Mouse (Mus musculus) hindbrain, embryonic 13.5 days (tissue): ENCODE data around the gene Csf2rb2. TPM values are rescaled to one million over a fixed set of nuclear protein-coding genes. Genes with fewer than 3 reads are reported as not detected.
"Not testable (repeated sequence)": the region's sequence is repeated elsewhere in the genome, so short reads cannot be mapped to it uniquely, and the experiment has no call there.

ENCODE experiments used
- ATAC-seq: fragments of 200-750 bp; cut with Nextera tagmentation; 2 replicates; pipeline ENCODE4 v1.8.0; 2017; ENCODE audit warnings: moderate TSS enrichment; ENCODE audit not compliant: low FRiP score
- H3K27ac ChIP-seq: fragments of 300-500 bp; sonication (generic); 2 replicates; pipeline ENCODE4 v1.5.1; 2015; ENCODE audit warnings: inconsistent platforms, mild to moderate bottlenecking, moderate library complexity
- H3K27me3 ChIP-seq: fragments of 300-500 bp; sonication (generic); 2 replicates; pipeline ENCODE4 v1.6.1; 2015; ENCODE audit warnings: mild to moderate bottlenecking, inconsistent platforms
- H3K36me3 ChIP-seq: fragments of 300-500 bp; sonication (generic); 2 replicates; pipeline ENCODE4 v1.6.1; 2015; ENCODE audit warnings: mild to moderate bottlenecking, inconsistent platforms
- H3K4me1 ChIP-seq: fragments of 300-500 bp; sonication (generic); replicated peaks from 2 replicates; pipeline ENCODE4 v1.6.1; 2015; ENCODE audit warnings: inconsistent platforms
- H3K4me2 ChIP-seq: fragments of 300-500 bp; sonication (generic); 2 replicates; pipeline ENCODE4 v1.6.1; 2015; ENCODE audit warnings: inconsistent platforms, mild to moderate bottlenecking, moderate library complexity
- H3K4me3 ChIP-seq: fragments of 300-500 bp; sonication (generic); 2 replicates; pipeline ENCODE4 v1.5.1; 2015; ENCODE audit warnings: mild to moderate bottlenecking, inconsistent platforms
- H3K9ac ChIP-seq: fragments of 300-500 bp; sonication (generic); 2 replicates; pipeline ENCODE4 v1.6.1; 2015; ENCODE audit warnings: mild to moderate bottlenecking, inconsistent platforms
- H3K9me3 ChIP-seq: fragments of 300-500 bp; sonication (generic); 2 replicates; pipeline ENCODE4 v1.6.1; 2016; ENCODE audit warnings: inconsistent platforms
- WGBS: fragments of 180-500 bp; shearing (Covaris S2); methylation state at CpG from one replicate; pipeline ENCODE4 v1.1.7; 2015; 5-methylcytosine and 5-hydroxymethylcytosine counted together
- polyA plus RNA-seq: library from polyadenylated mRNA; unstranded; fragments of >200 nt; fragmentation: Nextera tagmentation; extraction: Ambion mirVana; gene quantifications from 2 replicates; pipeline ENCODE4 v1.2.1, GENCODE M21; 2015

The Csf2rb2 gene
- polyA plus RNA-seq = 0.06 and 0.21 TPM in 2 replicates

- Histone ChIP-seq H3K27ac (no peak within 1 kb of the TSS), H3K9ac (no peak within 1 kb of the TSS), H3K9me3 (no peaks in the 10 kb centered on the region), H3K4me1 (no peaks in the 10 kb centered on the region), H3K4me2 (no peak within 1 kb of the TSS), H3K4me3 (no peak within 1 kb of the TSS), H3K27me3 (no peaks in the 10 kb centered on the region), H3K36me3 (no peaks in the 10 kb centered on the region)
- no peak for ATAC-seq
- 83% methylated on average over 10 of the region's 10 CpGs for WGBS
Observed at GRCm38 (mm10) chr15:78305341-78305933, at the start of gene Csf2rb2. Gene Csf2rb2 (minus strand): TSS chr15:78305721.

DNA sequence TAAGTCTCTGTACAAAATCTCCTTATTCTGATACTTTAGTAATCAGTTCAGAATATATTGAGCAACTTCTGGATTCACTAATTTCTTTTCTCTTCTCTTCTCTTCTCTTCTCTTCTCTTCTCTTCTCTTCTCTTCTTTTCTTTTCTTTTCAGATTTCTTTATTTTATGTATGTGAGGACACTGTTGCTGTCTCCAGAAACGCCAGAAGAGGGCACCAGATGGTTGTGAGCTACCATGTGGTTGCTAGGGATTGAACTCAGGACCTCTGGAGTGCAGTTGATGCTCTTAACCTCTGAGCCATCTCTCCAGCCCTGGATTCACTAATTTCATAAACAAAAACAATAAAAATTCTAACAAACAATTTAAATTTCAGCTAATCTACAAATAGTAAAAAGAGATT lies 49.4 kb upstream of the Csf2rb2 start:
- ATAC-seq = no peak
- WGBS = 3% methylated on average over 1 of the region's 1 CpGs
- no peak overlapping the region for H3K9ac ChIP-seq

DNA sequence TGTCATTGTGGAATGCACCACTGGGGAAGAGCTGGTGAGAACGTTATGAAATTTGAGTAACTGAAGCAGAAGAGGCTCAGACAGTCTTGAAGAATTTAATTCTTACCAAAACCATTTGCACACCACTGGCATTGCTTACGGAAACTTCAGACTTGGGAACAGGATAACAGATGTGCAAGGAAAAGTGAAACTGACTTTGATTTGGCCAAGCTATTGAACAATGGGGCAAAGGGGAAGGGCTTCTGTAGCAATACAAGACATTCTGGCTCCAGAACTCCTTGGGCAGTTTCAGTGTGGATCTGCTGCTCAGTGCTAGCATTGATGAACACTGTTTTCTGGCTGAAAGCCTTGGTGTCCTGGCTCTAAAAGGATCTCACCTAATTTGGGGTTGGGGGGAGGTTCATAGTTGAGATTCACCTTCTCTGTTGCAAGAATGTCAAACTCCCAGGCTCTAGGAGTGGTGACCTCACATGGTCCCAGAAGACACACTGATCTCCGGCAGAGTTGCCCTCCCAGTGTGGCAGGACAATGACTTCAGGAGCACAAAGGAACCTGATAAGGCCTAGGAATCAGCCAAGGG lies 46.2 kb upstream of the Csf2rb2 start:
- 72% methylated on average over 3 of the region's 3 CpGs for WGBS
- H3K4me2 ChIP-seq = no peak overlapping the region
- H3K4me1 ChIP-seq = no peaks in the 10 kb centered on the region
- H3K36me3 ChIP-seq = no peaks in the 10 kb centered on the region
- H3K27me3 ChIP-seq = no peaks in the 10 kb centered on the region
- H3K27ac ChIP-seq = no peak overlapping the region
- no peak overlapping the region for H3K9ac ChIP-seq
- H3K9me3 ChIP-seq = no peaks in the 10 kb centered on the region
- no peak overlapping the region for H3K4me3 ChIP-seq
- no peak for ATAC-seq

More for the DNA sequence above, 49.4 kb upstream of the Csf2rb2 start:
- Histone ChIP-seq H3K36me3 (no peaks in the 10 kb centered on the region), H3K4me1 (no peaks in the 10 kb centered on the region), H3K9me3 (no peaks in the 10 kb centered on the region), H3K4me3 (no peak overlapping the region), H3K27me3 (no peaks in the 10 kb centered on the region), H3K27ac (no peak overlapping the region), H3K4me2 (no peak overlapping the region)

DNA sequence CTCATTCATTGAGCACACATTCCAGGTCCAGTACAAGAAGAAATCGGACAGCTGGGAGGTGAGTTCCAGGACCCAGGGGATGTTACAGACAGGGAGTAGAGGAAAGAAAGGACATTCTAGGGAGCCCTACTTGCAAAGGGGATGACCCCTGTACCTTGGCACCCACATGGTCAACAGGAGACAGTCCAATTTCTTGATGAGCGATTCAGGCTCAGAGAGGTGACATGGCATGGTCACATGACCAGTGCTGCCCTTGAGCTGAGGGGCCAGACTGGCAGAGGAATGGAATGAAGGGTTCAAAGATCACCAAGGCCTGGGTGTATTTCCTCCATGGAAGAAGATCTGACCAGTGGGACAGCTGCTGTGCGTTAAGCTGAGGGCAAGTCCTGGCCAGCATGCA lies 39.0 kb upstream of the Csf2rb2 start:
- Histone ChIP-seq H3K27ac (no peak overlapping the region), H3K4me1 (no peaks in the 10 kb centered on the region), H3K4me2 (no peak overlapping the region), H3K9me3 (no peaks in the 10 kb centered on the region), H3K27me3 (no peaks in the 10 kb centered on the region), H3K36me3 (no peaks in the 10 kb centered on the region), H3K4me3 (no peak overlapping the region), H3K9ac (no peak overlapping the region)
- WGBS = 90% methylated on average over 3 of the region's 3 CpGs
- no peak for ATAC-seq

DNA sequence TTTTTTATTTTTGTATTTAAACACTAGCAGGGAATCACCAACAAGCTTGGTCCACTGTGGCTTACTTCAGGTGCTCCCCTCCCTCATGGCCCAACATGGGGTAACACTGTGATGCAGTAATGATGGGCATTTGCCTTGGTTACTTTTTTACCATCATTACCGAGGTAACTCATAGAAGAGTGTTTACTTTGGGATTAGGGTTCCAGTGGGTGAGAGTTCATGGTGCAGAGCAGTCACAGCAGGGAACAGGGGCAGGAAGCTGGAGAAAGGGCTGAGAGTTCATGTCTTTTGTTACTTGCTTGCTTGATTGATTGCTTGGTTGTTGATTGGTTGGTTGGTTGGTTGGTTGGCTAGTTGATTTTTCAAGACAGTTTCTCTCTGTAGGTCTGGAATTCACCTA lies 38.2 kb upstream of the Csf2rb2 start:
- Histone ChIP-seq H3K9ac (no peak overlapping the region), H3K36me3 (no peaks in the 10 kb centered on the region), H3K27me3 (no peaks in the 10 kb centered on the region), H3K4me3 (no peak overlapping the region), H3K4me2 (no peak overlapping the region), H3K4me1 (0 out of 2 replicates have a peak, but pooled peaks cover 3% of the 10 kb centered on the region), H3K9me3 (no peaks in the 10 kb centered on the region), H3K27ac (no peak overlapping the region)
- WGBS = 23% methylated on average over 1 of the region's 1 CpGs
- no peak for ATAC-seq

DNA sequence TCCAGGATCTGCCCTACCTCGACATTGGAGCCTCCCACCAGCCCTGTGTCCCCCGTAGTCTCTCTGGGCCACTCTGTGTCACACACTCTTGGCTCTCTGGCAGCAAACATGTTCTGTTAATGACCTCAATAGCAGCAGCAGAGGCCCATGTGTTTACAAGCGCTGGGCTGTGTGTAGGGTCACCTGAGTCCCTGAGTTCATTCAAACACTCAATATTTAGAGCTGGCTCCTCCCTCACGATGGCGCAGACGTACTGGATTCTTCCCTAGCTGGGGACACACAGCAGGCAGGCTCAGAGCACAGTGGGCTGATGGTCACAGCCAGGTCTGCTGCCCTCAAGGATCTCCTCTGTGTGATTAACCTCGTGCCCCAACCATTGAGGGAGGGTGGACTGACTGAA lies 35.4 kb upstream of the Csf2rb2 start:
- not testable (repeated sequence) for H3K4me1 ChIP-seq, H3K4me3 ChIP-seq, H3K27ac ChIP-seq, ATAC-seq, H3K36me3 ChIP-seq, H3K9me3 ChIP-seq, H3K9ac ChIP-seq, H3K4me2 ChIP-seq, H3K27me3 ChIP-seq
- WGBS = 61% methylated on average over 7 of the region's 7 CpGs

DNA sequence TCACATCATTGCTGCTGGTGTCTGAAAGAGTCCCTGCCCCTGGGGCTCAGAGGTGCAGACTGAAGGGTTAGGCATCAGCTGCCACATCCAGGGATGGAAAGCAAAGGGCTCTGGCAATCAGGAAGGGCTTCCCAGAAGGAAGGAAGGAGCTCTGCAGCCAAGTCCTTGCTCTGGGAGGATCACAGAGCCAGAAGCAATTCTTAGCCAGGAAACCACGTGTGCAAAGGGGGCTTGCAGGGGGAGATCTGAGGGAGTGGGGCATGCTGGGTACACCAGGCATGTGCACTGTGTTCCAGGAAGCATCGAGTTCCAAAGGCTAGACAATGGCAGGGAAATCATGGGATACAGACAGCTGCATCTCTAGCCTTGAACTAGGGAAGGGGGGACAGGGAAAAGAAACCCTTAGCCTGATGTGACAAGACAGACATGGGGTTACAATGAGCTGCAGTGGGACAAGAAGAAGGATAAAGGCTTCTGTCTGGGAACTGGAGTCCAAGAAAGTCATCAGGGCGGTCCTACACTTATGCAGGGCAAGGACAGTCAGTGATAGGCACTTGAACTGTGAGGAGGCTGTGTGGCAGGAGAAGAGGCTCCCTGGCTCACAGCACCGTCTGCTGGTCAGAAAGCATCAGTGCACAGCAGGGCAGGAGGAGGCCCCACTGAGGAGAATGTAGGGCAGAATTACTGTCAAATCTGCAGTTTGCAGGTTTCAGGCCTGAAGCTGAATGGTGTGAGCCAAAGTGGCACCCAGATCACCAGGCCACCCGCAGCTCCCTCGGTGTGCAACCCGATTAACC lies 34.3 kb upstream of the Csf2rb2 start:
- ATAC-seq = not testable (repeated sequence)

DNA sequence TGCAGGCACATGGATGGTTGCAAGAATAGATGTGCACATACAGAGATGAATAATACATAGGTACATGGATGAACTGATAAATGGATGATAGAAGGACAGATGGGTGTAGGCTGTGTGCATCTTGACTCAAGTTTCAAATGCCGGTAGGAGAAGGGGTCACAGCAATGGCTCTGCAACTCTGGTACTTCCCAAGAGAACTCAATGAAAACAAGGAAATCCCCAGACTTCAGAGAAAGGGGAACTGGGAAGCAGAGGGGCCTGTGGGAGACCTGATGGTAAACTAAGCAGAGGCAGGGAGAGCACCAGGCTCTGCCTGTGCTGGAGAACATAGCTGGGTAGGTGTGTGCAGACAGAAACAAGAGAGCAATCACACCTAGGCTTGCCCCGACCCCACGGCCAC lies 28.9 kb upstream of the Csf2rb2 start:
- H3K27ac ChIP-seq = no peak overlapping the region
- H3K36me3 ChIP-seq = no peaks in the 10 kb centered on the region
- H3K4me1 ChIP-seq = 0 out of 2 replicates have a peak, but pooled peaks cover 3% of the 10 kb centered on the region
- no peak overlapping the region for H3K4me2 ChIP-seq
- no peak overlapping the region for H3K9ac ChIP-seq
- H3K27me3 ChIP-seq = no peaks in the 10 kb centered on the region
- no peaks in the 10 kb centered on the region for H3K9me3 ChIP-seq
- no peak overlapping the region for H3K4me3 ChIP-seq
- WGBS = 92% methylated on average over 3 of the region's 3 CpGs
- no peak for ATAC-seq

More for the DNA sequence above, 34.3 kb upstream of the Csf2rb2 start:
- not testable (repeated sequence) for H3K9me3 ChIP-seq, H3K9ac ChIP-seq, H3K4me1 ChIP-seq, H3K4me2 ChIP-seq, H3K36me3 ChIP-seq, H3K27me3 ChIP-seq, H3K27ac ChIP-seq, H3K4me3 ChIP-seq
- WGBS = 41% methylated on average over 7 of the region's 7 CpGs

GRCm38 (mm10) chr15:78332981-78333380 lies 27.5 kb upstream of the Csf2rb2 start:
- H3K4me3 ChIP-seq = no peak overlapping the region
- H3K4me2 ChIP-seq = no peak overlapping the region
- 76% methylated on average over 6 of the region's 6 CpGs for WGBS
- no peaks in the 10 kb centered on the region; the same call in 1 of the 2 replicates for H3K4me1 ChIP-seq
- H3K27me3 ChIP-seq = no peaks in the 10 kb centered on the region
- H3K9me3 ChIP-seq = no peaks in the 10 kb centered on the region
- ATAC-seq = no peak
- no peaks in the 10 kb centered on the region for H3K36me3 ChIP-seq
- no peak overlapping the region for H3K27ac ChIP-seq
- H3K9ac ChIP-seq = no peak overlapping the region

DNA sequence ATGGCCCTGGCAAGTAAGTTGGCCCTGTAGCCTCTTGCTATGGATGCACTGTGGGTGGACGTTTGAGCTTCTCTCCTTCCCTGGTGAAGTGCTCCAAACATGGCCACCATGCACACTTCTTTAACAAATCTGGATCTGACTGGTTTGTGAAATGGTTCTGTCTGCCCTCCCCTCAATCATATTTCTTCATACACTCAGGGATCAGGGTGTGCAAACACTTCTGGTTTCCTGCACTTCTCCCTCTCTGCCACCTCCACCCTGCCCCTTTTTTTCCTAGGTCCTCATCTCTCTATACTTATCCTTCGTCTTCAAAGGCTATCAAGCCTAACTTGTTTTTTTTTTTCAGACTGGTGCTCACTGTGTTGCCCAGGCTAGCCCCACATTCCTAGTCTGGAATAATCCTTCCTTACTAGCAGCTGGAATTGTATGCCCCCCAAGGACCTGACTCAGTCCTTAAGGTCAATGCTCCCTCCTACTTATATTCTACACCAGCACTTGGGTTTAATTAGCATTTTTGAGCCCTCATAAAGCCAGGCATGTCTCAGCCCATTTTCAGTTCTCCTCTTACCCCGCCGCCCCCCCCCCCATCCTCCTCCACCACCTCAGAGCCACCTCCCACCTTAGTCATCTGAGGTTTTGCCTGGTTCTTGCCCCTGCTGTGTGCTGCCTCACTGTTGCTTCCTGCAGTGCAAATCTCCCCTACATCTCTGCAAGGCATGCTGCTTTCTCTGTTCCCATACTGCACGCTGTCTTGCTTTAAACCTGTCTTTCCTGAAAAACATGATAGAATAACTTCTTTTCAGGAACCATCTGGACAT lies 26.2 kb upstream of the Csf2rb2 start:
- Histone ChIP-seq H3K4me1 (no peaks in the 10 kb centered on the region; the same call in 1 of the 2 replicates), H3K9me3 (no peaks in the 10 kb centered on the region), H3K27ac (no peak overlapping the region), H3K4me2 (no peak overlapping the region), H3K36me3 (no peaks in the 10 kb centered on the region), H3K9ac (no peak overlapping the region), H3K4me3 (no peak overlapping the region), H3K27me3 (no peaks in the 10 kb centered on the region)
- WGBS = 84% methylated on average over 5 of the region's 5 CpGs
- no peak for ATAC-seq

DNA sequence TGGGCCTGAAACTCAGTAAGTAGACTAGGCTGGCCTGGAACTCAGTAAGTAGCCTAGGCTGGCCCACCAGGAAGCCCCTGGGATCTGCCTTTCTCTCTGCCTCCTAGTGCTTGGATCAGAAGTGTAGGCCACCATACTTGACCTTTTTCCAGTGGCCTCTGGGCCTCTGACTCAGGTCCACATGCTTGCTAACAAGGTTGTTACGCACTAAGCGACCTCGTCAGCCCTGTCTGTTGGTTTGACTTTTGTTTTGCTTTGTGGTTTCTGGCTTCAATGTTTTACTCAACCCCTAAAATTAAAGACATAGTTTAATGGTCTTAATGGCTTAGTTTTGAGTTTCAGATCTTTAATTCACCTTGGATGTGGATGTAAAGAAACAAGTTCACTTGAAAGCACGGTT lies 25.2 kb upstream of the Csf2rb2 start:
- WGBS = 92% methylated on average over 4 of the region's 4 CpGs
- ATAC-seq = no peak
- Histone ChIP-seq H3K36me3 (no peaks in the 10 kb centered on the region), H3K27me3 (no peaks in the 10 kb centered on the region), H3K27ac (no peak overlapping the region), H3K9ac (no peak overlapping the region), H3K4me1 (no peaks in the 10 kb centered on the region; the same call in 1 of the 2 replicates), H3K4me3 (no peak overlapping the region), H3K4me2 (no peak overlapping the region), H3K9me3 (no peaks in the 10 kb centered on the region)

- not testable (repeated sequence) for H3K27me3 ChIP-seq, ATAC-seq, H3K4me1 ChIP-seq, H3K4me3 ChIP-seq, H3K4me2 ChIP-seq, H3K9ac ChIP-seq, H3K9me3 ChIP-seq, H3K36me3 ChIP-seq, H3K27ac ChIP-seq
- WGBS = 82% methylated on average over 6 of the region's 6 CpGs
Observed at GRCm38 (mm10) chr15:78329972-78330371, 24.5 kb upstream of the Csf2rb2 start.
